Mouse (Mus musculus): ENCODE data around the gene Zfp444.
"Not testable (repeated sequence)": the region's sequence is repeated elsewhere in the genome, so short reads cannot be mapped to it uniquely, and the experiment has no call there.

Gene Zfp444

DNA sequence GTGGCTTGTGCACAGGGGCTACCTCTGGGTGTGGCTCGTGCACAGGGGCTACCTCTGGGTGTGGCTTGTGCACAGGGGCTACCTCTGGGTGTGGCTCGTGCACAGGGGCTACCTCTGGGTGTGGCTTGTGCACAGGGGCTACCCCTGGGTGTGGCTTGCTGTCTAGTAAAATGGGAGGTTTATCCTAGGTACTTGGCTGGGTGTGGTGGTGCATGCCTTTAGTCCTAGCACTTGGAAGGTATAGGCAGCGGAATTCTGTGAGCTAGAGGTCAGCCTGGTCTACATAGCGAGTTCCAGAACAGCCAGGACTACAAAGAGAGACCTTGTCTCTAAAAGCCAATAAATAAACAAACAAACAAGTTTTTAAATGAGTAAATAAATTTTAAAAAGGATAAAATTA, 42.7 kb downstream of the Zfp444 start:
- DNase-seq (ENCODE audit: low spot score) = not testable (repeated sequence)

DNA sequence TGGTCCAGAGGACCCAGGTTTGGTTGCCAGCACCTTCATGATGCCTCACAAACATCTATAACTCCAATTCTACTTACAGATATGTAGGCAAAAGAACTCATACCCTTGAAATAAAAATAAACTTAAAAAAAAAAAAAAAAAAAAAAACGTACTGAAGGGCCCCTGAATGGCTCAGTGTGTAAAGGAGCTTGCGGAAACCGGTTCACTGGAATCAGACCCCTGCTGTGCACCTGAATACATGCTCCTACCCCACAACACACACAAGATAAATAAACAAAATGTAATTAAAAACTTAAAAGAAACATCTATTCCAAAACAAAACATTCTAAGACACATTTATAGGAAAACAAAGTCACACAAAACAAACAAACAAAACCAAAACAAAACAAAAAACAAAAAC, 48.1 kb downstream of the Zfp444 start:
- DNase-seq (ENCODE audit: low spot score) = no peak

DNA sequence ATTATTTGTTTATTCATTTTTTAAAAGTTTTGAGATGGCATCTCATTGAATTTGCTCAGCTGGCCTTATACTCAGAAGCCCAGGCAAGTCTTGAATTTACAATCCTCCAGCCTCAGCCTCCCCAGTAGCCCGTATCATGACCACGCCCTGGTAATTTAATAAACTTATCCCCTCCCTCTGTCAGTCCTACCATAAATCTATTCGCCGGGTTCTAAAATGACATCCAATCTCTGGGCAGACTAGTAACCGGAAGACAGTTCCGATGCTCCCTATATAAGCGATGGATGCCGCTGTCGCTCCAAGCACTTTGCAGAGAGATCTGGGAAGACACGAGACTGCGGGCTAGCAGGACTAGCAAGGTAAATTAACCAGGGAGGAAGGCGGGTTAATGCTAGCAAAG, 50.0 kb downstream of the Zfp444 start, which contains the start of gene Zscan5b:
Gene Zscan5b (plus strand): TSS at position 301 of the 400 bp plus-strand sequence.
- no peak for DNase-seq (ENCODE audit: low spot score)

DNA sequence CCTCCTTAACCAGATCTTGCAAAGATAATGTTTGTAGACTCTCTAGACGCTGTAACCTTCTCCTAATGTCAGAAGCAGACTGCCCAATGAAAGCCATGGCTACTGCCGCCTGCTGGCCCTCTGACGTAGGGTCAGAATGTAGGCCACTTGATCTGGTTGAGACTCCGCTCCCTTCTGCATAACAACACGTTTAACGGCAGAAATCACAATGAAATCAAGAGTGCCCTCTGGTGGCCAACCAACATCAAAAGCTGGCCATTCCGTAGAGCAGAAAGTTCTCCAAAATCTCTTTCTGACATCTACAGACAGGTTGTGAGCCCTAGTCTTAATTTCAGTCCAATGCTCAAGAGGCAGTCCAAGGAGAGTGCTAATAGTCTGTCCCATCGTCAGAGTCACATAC, 56.5 kb downstream of the Zfp444 start:
- DNase-seq (ENCODE audit: low spot score) = not testable (repeated sequence)

DNA sequence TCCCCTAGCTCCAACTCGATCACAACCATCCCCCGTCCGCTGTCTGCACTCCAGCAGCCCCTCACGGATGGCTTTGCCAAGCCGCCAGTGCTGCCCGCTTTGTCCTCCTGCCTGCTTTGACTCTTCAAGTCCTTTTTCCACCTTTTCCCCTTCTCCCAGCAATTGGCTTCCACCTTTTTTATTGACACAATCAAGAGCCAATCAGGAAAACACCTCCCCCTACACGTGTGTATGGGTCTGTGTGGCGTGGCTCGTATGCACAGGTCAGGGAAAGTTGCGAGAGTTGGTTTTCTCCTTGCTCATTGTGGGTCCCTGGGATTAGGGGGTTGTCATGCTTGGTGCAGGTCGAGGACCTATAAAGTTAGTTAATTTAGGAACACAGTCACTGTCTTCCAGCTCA, 67.8 kb downstream of the Zfp444 start:
- DNase-seq (ENCODE audit: low spot score) = no peak

DNA sequence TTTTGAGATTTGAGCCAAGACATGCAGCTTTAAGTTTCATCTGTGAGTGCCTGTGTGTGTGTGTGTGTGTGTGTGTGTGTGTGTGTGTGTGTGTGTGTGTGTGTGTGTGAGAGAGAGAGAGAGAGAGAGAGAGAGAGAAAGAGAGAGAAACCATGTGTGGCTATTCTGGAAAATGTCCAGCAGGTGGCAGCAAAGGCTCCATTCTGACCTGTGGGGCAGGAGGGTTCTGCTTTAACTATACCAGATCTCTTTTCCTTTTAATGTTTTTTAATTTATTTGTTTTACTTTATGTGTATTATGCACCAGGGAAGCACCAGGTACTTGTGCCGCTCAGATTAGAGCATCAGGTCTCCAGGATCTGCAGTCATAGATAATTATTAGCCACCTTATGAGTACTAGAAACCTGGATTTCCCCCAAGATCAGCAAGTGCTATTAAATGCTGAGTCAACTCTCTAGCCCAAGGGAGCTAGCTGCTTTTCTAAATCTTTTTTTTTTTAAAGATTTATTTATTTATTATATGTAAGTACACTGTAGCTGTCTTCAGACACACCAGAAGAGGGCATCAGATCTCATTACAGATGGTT, 68.9 kb downstream of the Zfp444 start:
- DNase-seq (ENCODE audit: low spot score) = peak; percentile 51

All from MN1 (cell line).